Mouse (Mus musculus): Measurements from ENCODE around the gene D430042O09Rik.
A peak's percentile ranks its signal among the peaks of the same experiment; 100 is the strongest.

Gene D430042O09Rik

GRCm38 (mm10) chr7:125872874-125873273 lies 165.2 kb downstream of the D430042O09Rik start:
- no peak for DNase-seq (ENCODE audit: low spot score)

DNA sequence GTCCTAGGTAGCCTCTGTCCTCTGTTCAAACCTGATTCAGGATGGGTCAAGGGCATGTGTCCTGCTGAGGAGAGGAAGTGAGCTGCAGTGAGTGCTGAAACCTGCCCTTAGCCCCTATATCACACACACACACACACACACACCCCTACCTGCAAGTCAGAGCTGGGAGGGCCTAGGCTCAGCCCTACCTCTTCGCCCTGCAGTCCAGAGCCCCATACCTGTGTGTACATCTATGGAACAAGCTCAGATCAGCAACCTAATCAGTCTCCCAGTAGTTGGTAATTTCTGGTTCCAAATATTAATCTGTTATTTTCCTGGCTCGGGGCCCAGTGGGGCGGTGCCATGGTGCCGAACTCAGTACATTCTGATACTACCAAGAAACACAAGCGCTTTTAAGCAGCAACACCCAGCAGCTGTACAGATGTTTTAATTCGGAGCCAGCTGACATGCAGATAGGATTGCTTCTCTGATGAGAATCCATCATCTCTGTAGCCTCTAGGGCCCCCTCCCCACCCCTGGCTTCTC lies 166.3 kb downstream of the D430042O09Rik start:
- DNase-seq (ENCODE audit: low spot score), result peak; percentile 77

GRCm38 (mm10) chr7:125878040-125878439 lies 170.4 kb downstream of the D430042O09Rik start:
- no peak for DNase-seq (ENCODE audit: low spot score)

- DNase-seq (ENCODE audit: low spot score), result no peak
Observed at GRCm38 (mm10) chr7:125883232-125883631, 175.5 kb downstream of the D430042O09Rik start.

- DNase-seq (ENCODE audit: low spot score), result no peak
Observed at GRCm38 (mm10) chr7:125886116-125886680, 178.5 kb downstream of the D430042O09Rik start.

DNA sequence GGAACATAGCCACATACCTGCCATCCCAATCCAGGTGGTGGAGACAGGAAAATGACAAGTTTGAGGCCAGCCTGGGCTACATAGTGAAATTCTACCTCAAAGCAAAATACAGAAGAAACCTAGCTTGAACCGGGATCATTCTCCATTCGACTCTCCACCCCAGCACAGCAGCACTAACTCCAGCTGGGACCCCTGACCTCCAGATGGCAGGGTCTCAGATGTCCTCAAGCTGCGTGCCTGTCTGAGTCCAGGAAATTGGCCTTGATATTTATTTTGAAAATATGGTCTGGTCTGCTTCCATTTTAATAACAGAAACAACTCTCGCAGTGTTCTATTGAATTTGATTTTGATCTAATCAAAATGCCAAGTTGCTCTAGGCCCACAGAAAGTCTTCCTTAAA lies 179.4 kb downstream of the D430042O09Rik start:
- no peak for DNase-seq (ENCODE audit: low spot score)

GRCm38 (mm10) chr7:125887761-125888160 lies 180.1 kb downstream of the D430042O09Rik start:
- DNase-seq (ENCODE audit: low spot score), result no peak

DNA sequence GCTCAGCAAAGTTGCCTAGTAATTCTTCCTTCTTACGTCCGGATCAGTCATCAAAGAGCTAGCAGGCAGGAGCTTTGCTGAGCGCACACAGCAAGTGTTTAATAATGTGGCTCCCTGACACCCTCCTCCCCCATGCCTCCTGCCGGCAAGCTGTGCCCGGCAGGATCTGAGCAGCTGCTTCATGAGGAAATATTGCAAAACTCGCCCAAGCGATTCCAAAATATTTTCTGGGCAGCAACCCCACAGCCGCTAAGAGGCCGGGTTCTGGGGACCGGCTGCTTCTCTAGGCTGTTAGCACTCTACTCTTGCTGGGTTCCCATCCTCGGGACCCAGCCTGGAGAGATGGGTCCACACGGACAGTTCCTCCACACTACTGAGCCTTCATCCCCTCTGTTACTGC lies 180.7 kb downstream of the D430042O09Rik start:
- no peak for DNase-seq (ENCODE audit: low spot score)

DNA sequence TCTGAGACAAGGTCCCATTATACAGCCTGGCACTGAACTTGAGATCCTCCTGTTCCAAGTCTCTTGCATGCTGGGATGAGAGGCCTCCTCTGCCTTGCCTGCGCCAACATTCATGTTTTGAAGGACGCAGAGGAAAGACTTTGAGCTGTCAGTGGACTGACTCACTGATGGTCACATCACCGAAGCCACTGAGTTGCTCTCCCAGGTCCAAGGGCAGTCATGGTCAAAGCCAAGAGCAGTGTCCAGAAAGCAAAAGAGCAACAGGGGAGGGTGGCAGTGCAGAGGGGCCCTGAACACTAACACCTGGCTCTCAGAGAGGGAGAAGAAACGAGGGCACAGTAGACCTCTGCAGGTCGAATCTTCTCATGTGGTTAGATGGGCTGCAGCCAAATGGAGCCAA lies 185.9 kb downstream of the D430042O09Rik start:
- no peak for DNase-seq (ENCODE audit: low spot score)

GRCm38 (mm10) chr7:125897059-125897458 lies 189.4 kb downstream of the D430042O09Rik start:
- no peak for DNase-seq (ENCODE audit: low spot score)

GRCm38 (mm10) chr7:125899036-125899435 lies 191.3 kb downstream of the D430042O09Rik start:
- no peak for DNase-seq (ENCODE audit: low spot score)

DNA sequence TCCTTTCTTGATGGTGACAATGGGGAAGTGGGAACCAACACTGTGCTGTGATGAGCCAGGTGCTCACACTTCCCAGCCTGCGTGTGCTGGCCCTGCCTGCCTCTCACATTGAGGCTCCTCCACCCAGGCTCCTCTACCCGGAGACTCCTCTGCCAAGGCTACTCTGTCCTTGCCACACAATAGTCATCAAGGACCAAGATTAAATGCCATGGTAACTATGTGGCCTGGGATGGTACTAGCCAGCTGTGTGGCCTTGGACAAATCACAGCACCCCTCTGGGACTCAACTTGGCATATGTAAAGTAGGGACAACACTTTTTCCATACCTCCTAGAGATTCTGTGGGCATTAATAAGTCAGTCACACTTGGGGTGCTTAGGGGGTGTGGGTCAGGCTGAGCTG lies 192.2 kb downstream of the D430042O09Rik start:
- no peak for DNase-seq (ENCODE audit: low spot score)

DNA sequence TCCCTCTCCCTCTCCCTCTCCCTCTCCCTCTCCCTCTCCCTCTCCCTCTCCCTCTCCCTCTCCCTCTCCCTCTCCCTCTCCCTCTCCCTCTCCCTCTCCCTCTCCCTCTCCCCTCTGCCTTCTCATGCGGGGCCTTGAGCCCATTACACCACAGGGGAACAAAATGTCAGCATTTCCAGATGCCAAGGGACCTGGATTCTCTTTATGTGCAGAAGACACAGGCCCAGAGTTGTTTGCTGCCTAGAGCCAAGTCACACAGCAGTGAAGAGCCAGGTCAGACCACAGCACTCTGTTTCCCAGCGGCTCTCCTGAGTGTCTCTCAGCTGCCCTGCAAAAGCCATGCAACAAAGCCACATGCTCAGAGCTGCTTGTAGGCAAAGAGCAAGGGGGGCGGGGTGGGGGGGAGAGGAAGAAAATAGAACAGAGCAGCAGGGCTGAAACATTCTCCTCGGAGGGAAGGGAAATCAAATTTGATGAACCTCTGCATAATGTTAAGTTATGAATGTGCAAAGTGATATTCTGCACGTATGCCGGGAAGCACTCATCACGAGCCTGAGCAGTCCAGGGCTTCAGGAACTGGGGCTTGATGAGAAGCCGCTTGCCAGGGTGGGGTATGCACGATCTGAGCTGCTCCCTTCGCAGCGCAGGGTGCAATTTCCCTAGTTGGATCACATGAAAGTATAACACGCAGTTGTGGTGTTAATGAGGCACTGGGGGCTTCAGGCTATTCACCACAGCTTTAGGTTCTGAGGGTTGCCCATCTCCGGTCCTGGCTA lies 192.9 kb downstream of the D430042O09Rik start:
- DNase-seq (ENCODE audit: low spot score), result no peak

- DNase-seq (ENCODE audit: low spot score), result no peak
Observed at GRCm38 (mm10) chr7:125920801-125921200, 213.1 kb downstream of the D430042O09Rik start.

- no peak for DNase-seq (ENCODE audit: low spot score)
Observed at GRCm38 (mm10) chr7:125924044-125924443, 216.4 kb downstream of the D430042O09Rik start.

Measured in testis, postnatal 10 days (tissue).